Mouse (Mus musculus): Measurements from ENCODE around the gene Cdk6.
"Not testable (repeated sequence)": the region's sequence is repeated elsewhere in the genome, so short reads cannot be mapped to it uniquely, and the experiment has no call there.

Cdk6 gene

DNA sequence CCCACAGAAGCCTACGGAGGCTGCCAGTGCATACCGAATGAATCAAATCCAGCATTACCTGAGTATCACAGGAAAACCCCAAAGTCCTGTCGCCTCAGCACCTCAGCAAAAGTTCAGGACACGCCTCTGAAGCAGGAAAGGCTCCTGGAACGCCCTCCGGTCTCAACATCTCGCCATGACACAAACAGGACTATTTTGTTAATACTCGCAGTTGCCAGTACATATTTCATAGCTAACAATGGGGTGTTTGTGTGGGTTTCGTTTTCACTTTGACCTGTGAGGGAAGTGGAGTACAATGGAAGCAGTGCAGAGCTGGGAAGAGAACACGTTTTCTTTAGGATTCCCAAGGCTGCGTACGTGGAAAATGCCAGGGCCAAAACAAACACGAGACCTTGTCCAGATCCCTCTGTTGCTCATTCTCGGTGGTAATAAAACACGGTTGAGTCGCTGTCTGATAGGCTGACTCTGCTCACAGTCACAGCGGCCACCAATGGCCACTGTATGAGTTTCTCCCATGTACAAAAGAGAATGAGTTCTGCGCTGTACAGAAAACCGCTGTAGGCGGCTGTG lies 91.9 kb downstream of the Cdk6 start:
- DNase-seq (ENCODE audit: low spot score), result not testable (repeated sequence)

DNA sequence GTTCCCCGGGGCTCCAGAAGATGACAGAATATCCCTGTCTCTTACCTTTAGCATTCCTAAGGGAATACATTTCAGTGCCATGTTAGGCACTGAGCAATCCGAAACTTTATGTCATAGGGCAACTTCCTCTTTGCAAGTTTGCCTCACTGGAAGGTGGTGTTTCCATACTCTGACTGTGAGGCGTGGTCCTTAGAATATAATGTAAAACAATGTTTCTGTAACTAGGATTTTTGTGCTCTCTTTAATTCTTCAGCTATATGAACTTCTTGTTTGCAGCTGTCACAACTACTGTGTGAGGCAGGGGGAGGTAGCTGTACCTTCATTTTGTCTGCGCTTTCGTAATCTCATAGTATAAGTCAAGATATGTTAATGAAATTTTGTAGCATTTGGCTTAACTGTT lies 92.8 kb downstream of the Cdk6 start:
- not testable (repeated sequence) for DNase-seq (ENCODE audit: low spot score)

DNA sequence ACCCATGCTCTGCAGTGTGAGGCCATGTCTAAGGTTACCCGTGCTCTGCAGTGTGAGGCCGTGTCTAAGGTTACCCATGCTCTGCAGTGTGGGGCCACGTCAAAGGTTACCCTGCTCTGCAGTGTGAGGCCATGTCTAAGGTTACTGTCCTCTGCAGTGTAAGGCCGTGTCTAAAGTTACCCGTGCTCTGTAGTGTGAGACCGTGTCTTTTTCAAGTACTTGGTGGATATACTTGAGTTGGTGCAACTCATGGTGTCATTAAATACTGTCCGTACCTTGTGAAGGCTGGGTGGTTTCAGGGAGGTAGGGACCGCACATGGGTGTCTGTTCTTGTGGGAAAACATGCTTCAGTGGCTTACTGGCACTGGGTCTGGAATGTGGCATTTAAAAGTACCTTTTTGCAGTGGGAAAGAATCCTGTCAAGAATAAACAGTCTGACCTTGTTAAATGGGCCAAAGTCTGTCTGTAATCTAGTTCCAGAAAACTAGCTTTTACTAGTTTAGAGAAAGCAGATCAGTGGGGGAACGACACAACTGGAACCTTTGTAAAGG lies 97.2 kb downstream of the Cdk6 start:
- not testable (repeated sequence) for DNase-seq (ENCODE audit: low spot score)

- not testable (repeated sequence) for DNase-seq (ENCODE audit: low spot score)
Observed at GRCm38 (mm10) chr5:3439386-3439785, 98.1 kb downstream of the Cdk6 start.

GRCm38 (mm10) chr5:3442524-3442923 lies 101.2 kb downstream of the Cdk6 start:
- not testable (repeated sequence) for DNase-seq (ENCODE audit: low spot score)

GRCm38 (mm10) chr5:3451233-3451632 lies 109.9 kb downstream of the Cdk6 start:
- not testable (repeated sequence) for DNase-seq (ENCODE audit: low spot score)

DNA sequence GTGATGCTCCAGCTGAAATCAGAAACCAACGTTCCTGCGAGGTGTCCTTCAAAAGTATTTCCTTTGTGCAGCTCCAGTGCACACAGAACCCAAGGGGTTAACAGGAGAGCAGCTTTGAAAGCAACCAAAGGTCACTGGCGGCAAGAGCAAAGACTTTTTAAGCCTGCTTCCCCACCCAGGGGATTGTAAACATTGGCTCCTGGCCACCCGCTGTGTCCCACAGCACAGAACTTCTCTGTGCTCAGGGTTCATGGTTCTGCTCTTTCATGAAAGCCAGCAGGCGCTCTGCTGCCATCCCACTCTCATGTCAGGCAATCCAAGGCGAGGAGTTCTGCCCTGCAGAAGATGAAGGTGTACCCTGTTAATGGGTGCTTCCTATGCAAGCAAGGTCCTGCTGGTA lies 112.7 kb downstream of the Cdk6 start:
- DNase-seq (ENCODE audit: low spot score), result not testable (repeated sequence)

GRCm38 (mm10) chr5:3460907-3461306 lies 119.6 kb downstream of the Cdk6 start:
- no peak for DNase-seq (ENCODE audit: low spot score)

DNA sequence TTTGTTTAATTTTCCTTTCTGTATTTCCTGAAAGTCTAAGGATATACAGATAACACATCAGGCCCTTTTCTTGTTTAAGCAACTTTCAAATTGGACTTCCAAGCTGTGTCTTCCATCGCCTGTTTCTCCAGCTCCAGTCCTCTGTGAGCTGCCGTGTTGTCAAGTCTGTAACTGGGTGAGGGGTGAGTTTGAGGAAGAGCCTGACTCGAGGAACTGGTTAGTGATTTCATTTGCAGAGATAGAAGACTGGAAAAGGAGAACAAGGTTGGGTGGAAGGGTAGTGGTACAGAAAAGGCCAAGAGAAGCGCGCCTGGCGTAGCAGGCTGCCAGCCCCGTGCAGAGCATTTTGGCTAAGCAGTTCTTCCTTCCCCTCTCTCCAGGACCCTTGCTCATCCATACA lies 120.1 kb downstream of the Cdk6 start:
- DNase-seq (ENCODE audit: low spot score), result no peak

DNA sequence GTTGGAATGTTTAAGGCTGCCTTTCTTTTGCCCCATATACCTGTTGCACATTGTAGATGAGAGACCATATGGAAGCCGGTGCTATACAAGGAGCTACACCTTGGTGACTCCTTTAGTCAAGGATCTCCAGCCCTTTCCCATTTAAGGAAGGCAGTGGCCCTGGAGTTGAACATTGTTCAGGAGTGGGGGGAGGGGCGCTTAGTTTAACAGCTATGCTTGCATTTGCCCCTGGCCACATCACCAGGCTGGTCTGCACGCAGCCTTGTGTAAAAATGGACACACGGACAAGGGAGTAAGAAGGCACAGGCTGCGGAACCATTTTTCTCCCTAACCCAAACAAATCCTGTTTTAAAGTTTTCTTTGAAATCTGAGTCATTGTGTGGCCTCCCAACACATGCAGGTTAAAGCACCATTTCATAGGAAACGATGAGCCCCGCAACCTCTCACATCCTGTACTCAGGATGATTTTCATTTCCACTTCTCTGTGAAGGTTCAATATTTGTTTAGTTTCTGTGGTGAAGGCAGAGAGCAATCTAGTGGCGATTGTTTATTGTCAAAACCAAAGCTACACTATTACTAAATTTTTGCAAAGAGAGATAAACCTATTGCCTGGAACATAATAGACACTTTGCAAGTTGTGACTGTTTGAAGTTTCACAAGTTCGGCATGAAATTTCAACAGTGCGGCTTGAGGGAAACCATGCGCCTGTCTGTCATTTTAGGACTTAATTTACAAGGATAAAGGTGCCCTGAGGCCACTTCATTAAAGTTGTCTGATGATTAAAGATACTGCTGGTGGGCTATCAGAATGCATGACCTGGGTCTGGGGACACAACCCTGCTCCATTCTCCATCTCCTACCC lies 121.8 kb downstream of the Cdk6 start:
- DNase-seq (ENCODE audit: low spot score), result no peak

DNA sequence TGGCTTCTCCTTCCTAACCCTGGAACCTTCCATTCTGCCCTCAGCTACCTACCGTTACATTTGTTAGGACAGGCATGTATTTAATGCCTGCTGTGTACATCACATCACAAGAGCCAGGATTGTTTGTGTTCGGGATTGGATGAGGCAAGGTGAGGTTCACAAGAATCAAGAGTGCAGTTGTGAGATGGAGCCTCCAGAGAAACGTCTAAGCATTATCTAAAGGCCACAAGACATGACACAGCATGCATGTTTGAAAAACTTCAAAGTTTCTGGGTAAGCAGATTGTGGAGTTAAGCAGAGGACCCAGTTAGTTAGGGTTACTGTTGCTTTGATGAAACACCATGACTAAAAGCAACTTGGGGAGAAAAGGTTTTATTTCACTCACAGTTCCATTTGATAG lies 122.5 kb downstream of the Cdk6 start:
- DNase-seq (ENCODE audit: low spot score), result no peak

GRCm38 (mm10) chr5:3466069-3466877 lies 125.0 kb downstream of the Cdk6 start:
- DNase-seq (ENCODE audit: low spot score), result no peak

DNA sequence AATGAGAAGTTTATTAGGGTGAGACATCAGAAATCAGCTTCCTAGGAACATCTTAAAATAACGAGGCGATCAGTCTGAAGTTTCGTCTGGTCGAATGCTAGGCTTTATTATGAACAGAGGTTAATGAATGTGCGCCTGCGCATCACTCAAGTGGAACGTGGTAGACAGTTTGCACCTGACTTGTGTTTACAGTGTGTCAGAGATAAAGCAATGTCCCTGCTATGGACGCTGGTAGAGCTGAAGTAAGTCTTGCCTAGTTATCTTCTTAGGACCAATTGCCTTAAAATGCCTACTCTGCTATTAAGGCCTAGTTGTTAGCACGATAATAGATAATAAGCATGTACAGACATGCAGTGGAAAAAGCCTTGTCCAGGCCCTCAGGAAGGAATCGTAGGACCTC lies 129.6 kb downstream of the Cdk6 start:
- no peak for DNase-seq (ENCODE audit: low spot score)

DNA sequence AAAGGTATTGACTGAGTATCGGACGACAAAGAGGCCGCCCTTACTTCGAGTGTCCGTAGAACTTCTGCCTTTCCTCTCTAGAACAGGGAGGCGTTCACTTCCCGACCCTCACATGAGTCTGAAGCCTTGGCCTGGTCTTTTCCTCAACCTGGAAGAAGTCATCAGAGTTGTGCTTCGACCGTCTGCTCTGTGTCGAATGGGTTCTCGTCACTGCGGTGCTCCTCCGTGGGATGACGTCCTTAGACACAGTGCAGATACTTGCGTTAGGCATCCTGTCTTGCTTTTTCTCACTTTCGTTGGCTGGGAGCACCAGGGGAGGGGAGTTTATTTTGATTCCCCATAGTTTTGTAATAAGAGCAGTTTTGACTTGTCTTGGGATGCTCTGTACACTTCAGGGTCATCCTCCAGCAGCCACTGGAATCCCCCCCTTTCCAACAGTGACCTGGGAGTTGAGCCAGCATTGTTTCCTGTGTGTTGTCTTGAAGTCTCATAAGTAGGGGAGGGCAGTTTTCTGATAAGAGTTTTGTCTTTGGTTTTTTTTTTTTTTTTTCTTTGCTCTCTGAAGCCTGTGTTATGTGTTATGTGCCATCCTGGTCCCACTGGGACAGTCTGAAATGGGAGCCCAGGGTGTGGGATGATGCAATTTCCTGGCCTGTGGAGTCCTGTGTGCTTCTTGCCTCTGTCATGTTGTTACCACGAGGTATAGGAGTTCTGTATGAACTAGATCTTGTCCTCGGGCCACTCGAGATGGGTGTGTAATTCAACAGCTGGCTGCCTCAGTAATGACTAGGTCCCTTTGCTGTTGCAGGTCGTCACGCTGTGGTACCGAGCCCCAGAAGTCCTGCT lies 131.2 kb downstream of the Cdk6 start:
- DNase-seq (ENCODE audit: low spot score), result no peak

DNA sequence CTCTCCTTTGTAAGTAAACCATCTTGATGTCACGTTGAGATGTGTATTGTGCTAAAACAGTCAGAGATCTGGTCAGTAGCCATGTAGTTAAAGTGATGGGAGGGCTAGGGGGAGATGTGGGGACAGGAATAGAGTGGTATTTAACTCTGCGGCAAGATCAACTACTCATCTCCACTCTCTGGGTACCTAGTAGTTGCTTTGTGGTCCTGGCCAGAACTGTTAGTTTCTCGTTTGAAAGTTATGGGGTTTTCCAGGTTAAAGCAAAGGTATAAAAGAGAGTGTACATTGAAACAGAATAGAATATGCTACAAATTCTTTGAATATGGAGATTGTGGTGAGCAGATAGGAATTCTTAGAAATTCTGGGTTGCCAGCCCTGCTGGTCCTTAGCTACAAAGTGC lies 136.4 kb downstream of the Cdk6 start:
- no peak for DNase-seq (ENCODE audit: low spot score)

DNA sequence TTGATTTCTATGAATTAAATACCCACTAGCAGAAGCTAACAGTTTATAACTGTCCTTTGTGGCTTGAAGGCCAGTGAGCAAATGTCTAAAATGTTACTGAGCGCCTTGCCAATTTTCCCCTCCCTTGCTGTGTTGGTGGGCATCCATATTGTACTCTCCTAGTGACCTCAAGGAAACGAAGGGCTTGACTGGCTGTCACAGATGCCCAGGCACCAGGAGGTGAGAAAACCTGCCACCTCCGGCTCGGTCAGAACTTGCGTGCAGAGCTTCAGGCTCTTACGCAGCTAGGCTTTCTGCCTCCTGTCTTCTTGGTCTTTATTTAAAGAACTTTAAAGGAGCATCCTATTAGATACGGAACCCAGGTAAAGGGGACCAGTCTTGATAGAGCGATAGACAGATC lies 136.9 kb downstream of the Cdk6 start:
- DNase-seq (ENCODE audit: low spot score), result no peak

- DNase-seq (ENCODE audit: low spot score), result no peak
Observed at GRCm38 (mm10) chr5:3479016-3479795, 137.9 kb downstream of the Cdk6 start.

- no peak for DNase-seq (ENCODE audit: low spot score)
Observed at GRCm38 (mm10) chr5:3480637-3481395, 139.5 kb downstream of the Cdk6 start.

GRCm38 (mm10) chr5:3482474-3482873 lies 141.2 kb downstream of the Cdk6 start:
- no peak for DNase-seq (ENCODE audit: low spot score)
